Mouse (Mus musculus): ENCODE results near the gene Obp2a.
"Not testable (repeated sequence)": the region's sequence is repeated elsewhere in the genome, so short reads cannot be mapped to it uniquely, and the experiment has no call there.

Gene Obp2a

DNA sequence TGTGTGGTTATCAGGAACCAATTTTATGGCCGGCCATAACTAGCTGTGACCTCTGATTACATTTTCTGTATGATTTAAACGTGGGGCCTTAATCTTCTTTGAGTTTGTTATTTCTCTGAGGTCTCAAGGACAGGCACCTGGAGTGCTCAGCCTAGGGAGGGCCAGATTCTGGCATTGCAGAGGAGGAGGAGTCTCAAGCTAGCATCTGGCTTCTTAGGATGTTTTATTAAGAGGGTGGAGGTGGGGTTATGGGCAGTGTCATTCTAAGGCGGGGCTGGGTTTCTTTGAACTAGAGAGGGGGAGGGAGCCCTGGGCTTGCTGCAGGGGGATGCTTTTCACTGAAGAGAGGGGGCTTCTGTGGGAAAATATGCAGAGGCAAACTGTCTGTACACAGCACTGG lies 11.8 kb downstream of the Obp2a start:
- DNase-seq, result not testable (repeated sequence)

DNA sequence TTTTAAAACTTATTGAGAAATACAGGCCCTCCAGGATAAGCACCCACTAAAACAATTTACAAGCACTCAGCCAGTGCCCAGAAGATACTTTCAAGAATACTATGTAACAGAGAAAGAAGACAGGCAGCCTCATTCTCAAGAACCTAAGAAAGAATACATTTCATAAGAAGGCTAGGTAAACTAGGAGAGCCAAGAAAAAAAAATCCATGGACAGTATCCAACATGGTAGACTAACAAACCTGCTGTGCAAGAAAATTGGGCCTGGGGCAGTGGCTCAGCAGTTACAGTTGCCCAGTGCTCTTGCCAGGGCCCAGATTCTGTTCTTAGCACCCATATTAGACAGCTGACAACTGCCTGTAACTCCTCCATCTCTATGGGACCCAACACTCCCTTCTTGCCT lies 17.4 kb downstream of the Obp2a start:
- DNase-seq, result no peak

DNA sequence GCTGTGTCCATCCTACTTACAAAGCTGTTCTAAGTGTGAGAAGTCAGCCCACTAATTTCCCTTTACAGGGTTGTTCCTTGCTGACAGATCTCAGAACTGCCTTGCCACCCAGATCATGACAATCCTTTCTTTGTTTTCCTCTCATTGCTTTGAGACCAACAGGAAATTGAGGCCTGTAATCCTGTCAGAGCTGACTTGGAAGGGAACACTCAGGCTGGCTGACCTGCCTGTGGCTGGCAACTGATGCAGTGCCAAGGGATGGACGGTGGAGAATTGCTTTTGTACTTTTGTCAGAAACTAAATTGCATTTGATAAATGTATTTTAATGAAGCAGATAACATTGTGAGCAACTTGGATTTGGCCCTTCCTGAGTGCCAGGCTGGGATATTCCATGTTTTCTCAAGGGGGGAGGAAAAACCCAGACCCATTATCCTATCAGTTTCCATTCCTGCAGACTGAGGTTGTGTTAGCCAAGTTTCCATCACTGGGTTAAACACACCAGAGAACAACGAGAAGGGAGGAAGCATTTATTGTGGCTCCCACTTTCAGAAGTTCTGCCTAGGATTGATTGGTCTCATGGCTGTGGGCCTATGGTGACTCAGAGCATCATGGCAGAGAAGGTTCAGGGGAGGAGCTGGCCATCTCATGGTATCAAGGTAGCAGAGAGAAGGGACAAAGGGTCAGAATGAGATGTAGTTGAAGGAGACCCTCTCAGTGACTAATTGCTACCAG lies 33.5 kb downstream of the Obp2a start:
- no peak for DNase-seq

DNA sequence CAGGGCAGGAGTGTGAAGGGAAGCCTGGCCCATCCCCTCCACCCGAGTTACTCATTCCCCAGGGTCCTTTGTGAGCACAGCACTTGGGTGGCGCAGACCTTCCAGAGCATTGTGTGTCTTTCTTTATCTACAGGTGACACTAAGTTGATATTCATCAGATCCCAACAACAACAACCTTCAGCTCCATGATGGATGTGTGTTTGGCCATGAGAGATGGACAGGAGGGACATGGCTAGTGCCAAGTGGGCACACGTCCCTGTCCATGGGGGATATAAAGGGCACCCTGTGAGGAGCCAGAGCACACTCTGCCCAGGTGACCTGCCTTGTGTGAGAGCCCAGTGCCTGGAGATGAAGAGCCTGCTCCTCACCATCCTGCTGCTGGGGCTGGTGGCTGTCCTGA lies 36.9 kb downstream of the Obp2a start, which contains the start of gene Obp2b:
Gene Obp2b (plus strand): TSS at position 301 of the 400 bp plus-strand sequence.
- not testable (repeated sequence) for DNase-seq

DNA sequence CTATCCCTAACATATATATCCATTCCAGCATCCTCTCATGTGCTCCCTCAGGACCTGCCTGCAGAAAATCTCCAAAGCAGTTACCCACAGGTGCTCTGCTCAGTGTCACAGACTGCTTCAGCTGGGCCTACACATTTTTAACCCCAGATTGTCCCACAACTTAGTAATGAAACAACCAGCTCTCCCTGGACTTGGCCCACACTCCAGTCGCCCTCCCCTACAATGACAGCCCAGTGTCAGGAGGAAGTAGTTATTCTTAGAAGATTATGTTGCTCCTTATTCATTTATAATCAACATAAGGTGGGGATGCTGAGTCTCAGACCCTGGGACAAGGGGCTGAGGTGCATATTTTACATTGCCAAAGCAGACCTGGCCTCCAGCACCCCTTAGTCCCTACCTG lies 41.8 kb downstream of the Obp2a start:
- DNase-seq, result no peak

All from spleen, adult 18-20 months (tissue).